Mouse (Mus musculus): ENCODE measurements at regions not wholly inside any gene's neighbourhood (a gene's known extent, or its start where the extent isn't known, plus 50 kb on each side); places are given as distances from the start of the nearest gene placed in this dataset.
A peak's percentile ranks its signal among the peaks of the same experiment; 100 is the strongest.

- ATAC-seq: no peak
These were observed 50.8 kb upstream of the Elk3 start for GRCm38 (mm10) chr10:93361654-93362195.

- no peak for ATAC-seq
These were observed 53.3 kb upstream of the Elk3 start for GRCm38 (mm10) chr10:93364108-93364793.

- peak; percentile 40 for ATAC-seq
These were observed 53.9 kb upstream of the Elk3 start for GRCm38 (mm10) chr10:93364881-93365280.

- ATAC-seq: peak; percentile 29
These were observed 54.4 kb upstream of the Elk3 start for GRCm38 (mm10) chr10:93365318-93365717.

- no peak for ATAC-seq
These were observed 54.9 kb upstream of the Elk3 start for GRCm38 (mm10) chr10:93365824-93366223.

GRCm38 (mm10) chr10:93369737-93370136 is 58.8 kb upstream of the Elk3 start:
- no peak for ATAC-seq

GRCm38 (mm10) chr10:93370331-93370730 is 59.4 kb upstream of the Elk3 start:
- no peak for ATAC-seq

GRCm38 (mm10) chr10:93372281-93372680 is 61.3 kb upstream of the Elk3 start:
- no peak for ATAC-seq

- ATAC-seq: no peak
These were observed 62.3 kb upstream of the Elk3 start for GRCm38 (mm10) chr10:93373265-93373664.

- ATAC-seq: no peak
These were observed 63.2 kb upstream of the Elk3 start for GRCm38 (mm10) chr10:93373954-93374689.

- no peak for ATAC-seq
These were observed 63.7 kb upstream of the Elk3 start for GRCm38 (mm10) chr10:93374690-93374994.

GRCm38 (mm10) chr10:93375007-93375711 is 64.2 kb upstream of the Elk3 start:
- peak; percentile 60 for ATAC-seq

- ATAC-seq: no peak
These were observed 64.8 kb upstream of the Elk3 start for GRCm38 (mm10) chr10:93375771-93376170.

- ATAC-seq: no peak
These were observed 65.6 kb upstream of the Elk3 start for GRCm38 (mm10) chr10:93376457-93376941.

- no peak for ATAC-seq
These were observed 63.9 kb upstream of the Lta4h start for GRCm38 (mm10) chr10:93389276-93389675.

- ATAC-seq: no peak
These were observed 61.9 kb upstream of the Lta4h start for GRCm38 (mm10) chr10:93391296-93391695.

- no peak for ATAC-seq
These were observed 59.3 kb upstream of the Lta4h start for GRCm38 (mm10) chr10:93393902-93394301.

- no peak for ATAC-seq
These were observed 55.5 kb upstream of the Lta4h start for GRCm38 (mm10) chr10:93397711-93398110.

- ATAC-seq: no peak
These were observed 54.5 kb upstream of the Lta4h start for GRCm38 (mm10) chr10:93398531-93399320.

- peak; percentile 68 for ATAC-seq
These were observed 50.3 kb upstream of the Lta4h start for GRCm38 (mm10) chr10:93402689-93403509.
